Mouse (Mus musculus) CH12.LX (cell line): ENCODE measurements around the gene Mpz. TPM values are rescaled to one million over a fixed set of nuclear protein-coding genes. Genes with fewer than 3 reads are reported as not detected.

Experiments used
- DNase-seq: peaks from one replicate; pipeline ENCODE4 v3.0.0-alpha.2; 2013; ENCODE audit errors: extremely low read depth
- H3K27ac ChIP-seq: 2 replicates; pipeline ENCODE4 v1.5.1; 2012; ENCODE audit warnings: low read depth, mild to moderate bottlenecking, control low read depth, moderate library complexity; ENCODE audit not compliant: insufficient read depth
- H3K27me3 ChIP-seq: replicated peaks from 2 replicates; pipeline ENCODE3; 2012; ENCODE audit warnings: inconsistent platforms
- H3K36me3 ChIP-seq, 2 experiments: replicated peaks in 1 of 2; 2 replicates each; pipeline versions ENCODE3 to v1.6.1; 2012; ENCODE audit warnings: inconsistent platforms in 1 of 2, low read length in 1 of 2, mild to moderate bottlenecking in 1 of 2, mixed read lengths in 1 of 2, moderate library complexity in 1 of 2; ENCODE audit not compliant: control insufficient read depth in 1 of 2, insufficient read depth in 1 of 2
- H3K4me1 ChIP-seq, 2 experiments: 2 replicates each; pipeline ENCODE4 v1.6.1; 2012; ENCODE audit warnings: inconsistent platforms in 1 of 2, moderate library complexity in 1 of 2; ENCODE audit not compliant: insufficient read depth in 2 of 2, control insufficient read depth in 1 of 2
- H3K4me2 ChIP-seq: 2 replicates; pipeline ENCODE4 v1.6.1; 2012; ENCODE audit warnings: low read depth, mild to moderate bottlenecking, control low read depth; ENCODE audit not compliant: poor library complexity, insufficient read depth, severe bottlenecking
- H3K4me3 ChIP-seq, 3 experiments: fragments of 150-350 bp in 1 of 3; sonication (generic) in 1 of 3; replicated peaks in 1 of 3; 2 replicates each; pipeline versions ENCODE3 to v1.5.1; 2011 to 2012; ENCODE audit warnings: low read depth in 2 of 3, low read length in 2 of 3, mild to moderate bottlenecking in 2 of 3, moderate library complexity in 2 of 3, control low read depth in 1 of 3, improper control_type of control experiment in 1 of 3, inconsistent platforms in 1 of 3, mixed read lengths in 1 of 3; ENCODE audit not compliant: poor library complexity in 1 of 3
- H3K79me2 ChIP-seq: replicated peaks from 2 replicates; pipeline ENCODE4 v1.6.1; 2012; ENCODE audit warnings: mild to moderate bottlenecking, moderate library complexity; ENCODE audit not compliant: control insufficient read depth, poor library complexity, insufficient read depth, severe bottlenecking; ENCODE audit errors: extremely low read depth
- H3K9ac ChIP-seq: 2 replicates; pipeline ENCODE4 v1.6.1; 2012; ENCODE audit warnings: low read depth, mild to moderate bottlenecking, control low read depth, moderate library complexity; ENCODE audit not compliant: insufficient read depth
- H3K9me3 ChIP-seq: replicated peaks from 2 replicates; pipeline ENCODE3; 2012; ENCODE audit warnings: low read length, inconsistent platforms, mixed read lengths
- CHD1 ChIP-seq: IDR thresholded peaks from 2 replicates; pipeline ENCODE4 v1.6.1; 2012; ENCODE audit warnings: low read depth, low read length, improper control_type of control experiment, inconsistent platforms
- E2F4 ChIP-seq: IDR thresholded peaks from 2 replicates; pipeline ENCODE4 v1.6.1; 2011; ENCODE audit warnings: low read depth, low read length, improper control_type of control experiment; ENCODE audit not compliant: insufficient replicate concordance
- EP300 ChIP-seq: IDR thresholded peaks from 2 replicates; pipeline ENCODE4 v1.6.1; 2011; ENCODE audit warnings: low read length, improper control_type of control experiment
- ETS1 ChIP-seq: conservative IDR thresholded peaks from 2 replicates; pipeline ENCODE4 v1.6.1; 2012; ENCODE audit warnings: low read depth, mild to moderate bottlenecking, inconsistent platforms, low read length, improper control_type of control experiment, moderate library complexity
- JUN ChIP-seq: IDR thresholded peaks from 2 replicates; pipeline ENCODE4 v1.6.1; 2011; ENCODE audit warnings: low read depth, mild to moderate bottlenecking, low read length, improper control_type of control experiment, moderate library complexity; ENCODE audit not compliant: insufficient read depth
- JUND ChIP-seq: conservative IDR thresholded peaks from 2 replicates; pipeline ENCODE4 v1.6.1; 2011; ENCODE audit warnings: low read depth, low read length, improper control_type of control experiment
- MAFK ChIP-seq: IDR thresholded peaks from 2 replicates; pipeline ENCODE4 v1.6.1; 2011; ENCODE audit warnings: low read length, improper control_type of control experiment; ENCODE audit not compliant: insufficient replicate concordance
- MAX ChIP-seq: IDR thresholded peaks from 2 replicates; pipeline ENCODE4 v1.6.1; 2011; ENCODE audit warnings: low read length, improper control_type of control experiment
- MAZ ChIP-seq: IDR thresholded peaks from 2 replicates; pipeline ENCODE4 v1.6.1; 2012; ENCODE audit warnings: low read depth, mild to moderate bottlenecking, inconsistent platforms, low read length, improper control_type of control experiment, moderate library complexity
- MEF2A ChIP-seq: IDR thresholded peaks from 2 replicates; pipeline ENCODE4 v1.6.1; 2014; ENCODE audit warnings: low read depth, mild to moderate bottlenecking, inconsistent platforms, low read length, improper control_type of control experiment, borderline replicate concordance
- MXI1 ChIP-seq: IDR thresholded peaks from 2 replicates; pipeline ENCODE4 v1.6.1; 2011; ENCODE audit warnings: mild to moderate bottlenecking, low read depth, low read length, improper control_type of control experiment
- PAX5 ChIP-seq: IDR thresholded peaks from 2 replicates; pipeline ENCODE4 v1.6.1; 2012; ENCODE audit warnings: low read length, inconsistent platforms, mixed read lengths
- POLR2AphosphoS2 ChIP-seq: IDR thresholded peaks from 2 replicates; pipeline ENCODE4 v1.6.1; 2011; ENCODE audit warnings: low read depth, low read length, improper control_type of control experiment
- SMC3 ChIP-seq: IDR thresholded peaks from 2 replicates; pipeline ENCODE4 v1.6.1; 2011; ENCODE audit warnings: low read depth, low read length, improper control_type of control experiment
- UBTF ChIP-seq: IDR thresholded peaks from 2 replicates; pipeline ENCODE4 v1.6.1; 2012; ENCODE audit warnings: low read depth, mild to moderate bottlenecking, inconsistent platforms, low read length, improper control_type of control experiment, moderate library complexity
- USF2 ChIP-seq: conservative IDR thresholded peaks from 2 replicates; pipeline ENCODE4 v1.6.1; 2011; ENCODE audit warnings: low read depth, low read length, improper control_type of control experiment
- ZKSCAN1 ChIP-seq: IDR thresholded peaks from 2 replicates; pipeline ENCODE4 v1.6.1; 2012; ENCODE audit warnings: low read depth, inconsistent platforms, low read length, improper control_type of control experiment, borderline replicate concordance
- ZMIZ1 ChIP-seq: IDR thresholded peaks from 2 replicates; pipeline ENCODE4 v1.6.1; 2012; ENCODE audit warnings: low read depth, mild to moderate bottlenecking, inconsistent platforms, low read length, improper control_type of control experiment
- dilution Hi-C: fragments of 300-500 bp; cut with MboI; formaldehyde crosslinking; loops from 2 replicates; pipeline ENCODE4 v1.14.3; 2020; ENCODE audit warnings: low sequenced_read_pairs; ENCODE audit not compliant: extremely low pct_unique_long_range_greater_than_20kb, extremely low pct_ligation_motif_present
- in situ Hi-C: fragments of 300-500 bp; cut with MboI; formaldehyde crosslinking; loops from 3 replicates; pipeline ENCODE4 v1.14.3; 2019; ENCODE audit warnings: low sequenced_read_pairs, low pct_ligation_motif_present, low pct_unique_long_range_greater_than_20kb, mixed read lengths
- polyA plus RNA-seq: library from polyadenylated mRNA; unstranded; fragments of >175 nt; gene quantifications from 2 replicates; pipeline ENCODE4 v1.2.1, GENCODE M21; 2012; ENCODE audit warnings: low read depth; ENCODE audit not compliant: insufficient read length
- total RNA-seq, 2 experiments: library from RNA; depleted of rRNA; stranded (reverse); fragments of 300-350 nt in 1 of 2; fragments of >200 nt in 1 of 2; gene quantifications; 2 replicates each; pipeline ENCODE4 v1.2.3; 2012 to 2014

Mpz gene
- total and polyA plus RNA-seq, 3 experiments = 0.21 to 0.49 TPM; not detected in 1

DNA sequence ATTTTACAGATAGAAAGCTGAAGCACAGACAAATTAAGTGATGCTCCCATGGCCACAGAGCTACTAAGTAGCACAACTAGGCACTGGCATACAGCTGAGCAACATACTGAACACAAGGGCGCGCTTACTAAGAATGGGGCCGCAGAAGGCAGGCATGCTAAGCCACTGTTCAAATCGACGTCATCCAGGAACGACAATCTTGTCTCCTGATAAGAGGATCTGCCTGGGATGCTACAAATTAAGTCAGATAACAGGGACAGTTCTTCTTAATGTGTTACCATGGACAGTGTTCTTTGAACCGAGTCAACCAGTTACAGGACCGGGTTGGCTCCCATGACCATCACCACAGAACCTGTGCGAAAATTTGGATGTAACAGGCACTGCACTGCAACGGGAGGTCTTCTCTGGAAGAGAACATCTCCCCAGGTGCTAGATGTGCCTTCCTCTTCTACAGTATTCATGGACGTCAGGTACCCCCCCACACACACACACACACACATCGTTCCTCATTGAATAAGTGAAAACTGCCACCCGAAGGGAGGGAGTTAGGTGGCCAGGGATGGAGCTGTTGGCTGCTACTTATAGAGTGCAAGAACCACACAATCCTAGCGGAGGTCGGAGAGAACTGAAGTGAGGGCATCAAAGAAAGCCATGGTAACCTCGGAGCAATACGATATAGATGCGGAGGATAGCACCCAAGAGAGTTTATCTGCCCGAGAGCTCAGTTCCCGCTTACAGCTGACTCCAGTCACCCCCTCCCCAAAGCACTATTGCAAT, 44.7 kb downstream of the Mpz start:
- H3K4me3 ChIP-seq = no peak overlapping the region
- H3K9me3 ChIP-seq = no peaks in the 10 kb centered on the region
- dilution Hi-C loops (no loop called here), in situ Hi-C loops (no loop called here)
- H3K27me3 ChIP-seq = peaks cover 34% of the 10 kb centered on the region
- H3K79me2 ChIP-seq = no peaks in the 10 kb centered on the region
- TF ChIP-seq SMC3 = no peak
- TF ChIP-seq EP300 = no peak
- TF ChIP-seq PAX5 = no peak
- TF ChIP-seq MEF2A = no peak
- TF ChIP-seq USF2 = no peak
- TF ChIP-seq MAZ = no peak
- TF ChIP-seq POLR2AphosphoS2 = no peak
- no peak for TF ChIP-seq MXI1
- no peak for TF ChIP-seq MAX
- TF ChIP-seq MAFK = no peak
- TF ChIP-seq UBTF = no peak
- TF ChIP-seq ZKSCAN1 = no peak
- DNase-seq = no peak
- H3K36me3 ChIP-seq = no peaks in the 10 kb centered on the region
- no peaks in the 10 kb centered on the region for H3K4me1 ChIP-seq
- H3K9ac ChIP-seq = no peak overlapping the region
- H3K27ac ChIP-seq = no peak overlapping the region
- 0 out of 2 replicates have a peak overlapping the region, but pooled peaks have one; percentile 48 for H3K4me2 ChIP-seq

DNA sequence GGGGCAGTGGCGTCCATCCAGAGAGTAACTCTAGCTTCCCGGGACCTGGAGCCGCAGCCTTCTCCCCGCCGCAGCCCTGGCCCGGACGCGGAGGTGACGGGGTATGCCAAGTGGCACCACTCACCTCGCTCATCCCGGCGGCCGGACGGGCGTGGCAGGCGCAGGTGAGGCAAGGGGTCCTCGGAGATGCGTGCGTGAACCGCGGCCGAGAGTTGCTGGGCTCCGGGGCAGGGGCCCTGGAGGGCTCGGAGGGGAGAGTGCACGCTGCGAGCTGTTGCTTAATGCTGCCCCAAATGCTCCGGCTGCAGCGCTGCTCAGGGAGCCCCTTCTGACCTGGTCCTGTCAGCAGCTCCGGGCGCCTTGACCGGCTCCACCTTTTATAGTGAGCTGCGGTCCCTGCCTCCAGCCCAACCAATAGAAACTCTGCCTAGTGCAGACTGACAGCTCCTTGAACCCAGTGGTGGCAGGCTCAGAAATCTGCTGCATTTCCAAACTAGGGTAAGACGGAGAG, 45.4 kb downstream of the Mpz start, which contains the start of gene Pcp4l1:
Pcp4l1 (minus strand) TSS at position 382 of the 511 bp plus-strand sequence.
- Histone ChIP-seq H3K4me3 (peak within 1 kb of the TSS in 1 of 3 experiments; percentile 23), H3K4me1 (no peaks in the 10 kb centered on the region), H3K9ac (no peak within 1 kb of the TSS), H3K79me2 (no peaks in the 10 kb centered on the region), H3K4me2 (peak within 1 kb of the TSS; percentile 48), H3K27ac (no peak within 1 kb of the TSS), H3K9me3 (no peaks in the 10 kb centered on the region), H3K36me3 (no peaks in the 10 kb centered on the region), H3K27me3 (peaks cover 34% of the 10 kb centered on the region)
- DNase-seq = no peak
- TF ChIP-seq EP300 (no peak), JUND (no peak), ETS1 (no peak), CHD1 (no peak), E2F4 (no peak), MEF2A (no peak), JUN (no peak), ZMIZ1 (no peak)
- in situ Hi-C loops = no loop called here
- dilution Hi-C loops = no loop called here
